Mouse (Mus musculus) stomach, postnatal 0 days (tissue): ENCODE measurements at regions not wholly inside any gene's neighbourhood (a gene's known extent, or its start where the extent isn't known, plus 50 kb on each side); places are given as distances from the start of the nearest gene placed in this dataset.

Experiments
- ATAC-seq: fragments of 200-750 bp; cut with Nextera tagmentation; 2 replicates; pipeline ENCODE4 v1.8.0; 2017; ENCODE audit not compliant: low FRiP score, low TSS enrichment
- DNase-seq: peaks from one replicate; pipeline ENCODE4 v3.0.0-alpha.2; 2016; ENCODE audit warnings: low spot score
- H3K27ac ChIP-seq: fragments of 300-500 bp; sonication (generic); replicated peaks from 2 replicates; pipeline ENCODE4 v1.5.1; 2014; ENCODE audit warnings: mild to moderate bottlenecking, control low read depth
- H3K27me3 ChIP-seq: fragments of 300-500 bp; sonication (generic); 2 replicates; pipeline ENCODE4 v1.6.1; 2014; ENCODE audit warnings: low read length; ENCODE audit not compliant: control insufficient read depth, insufficient read depth
- H3K36me3 ChIP-seq: fragments of 300-500 bp; sonication (generic); 2 replicates; pipeline ENCODE4 v1.6.1; 2014; ENCODE audit warnings: low read length, mixed read lengths; ENCODE audit not compliant: control insufficient read depth, insufficient read depth
- H3K4me1 ChIP-seq: fragments of 300-500 bp; sonication (generic); replicated peaks from 2 replicates; pipeline ENCODE4 v1.6.1; 2014; ENCODE audit warnings: antibody characterized with exemption; ENCODE audit not compliant: control insufficient read depth, insufficient read depth
- H3K4me2 ChIP-seq: fragments of 300-500 bp; sonication (generic); replicated peaks from 2 replicates; pipeline ENCODE4 v1.6.1; 2014; ENCODE audit warnings: low read depth, mild to moderate bottlenecking, control low read depth, moderate library complexity
- H3K4me3 ChIP-seq: fragments of 300-500 bp; sonication (generic); 2 replicates; pipeline ENCODE4 v1.5.1; 2014; ENCODE audit warnings: low read depth, low read length, control low read depth
- H3K9ac ChIP-seq: fragments of 300-500 bp; sonication (generic); 2 replicates; pipeline ENCODE4 v1.6.1; 2014; ENCODE audit warnings: mild to moderate bottlenecking, low read length, control low read depth, mixed read lengths
- H3K9me3 ChIP-seq: fragments of 300-500 bp; sonication (generic); 2 replicates; pipeline ENCODE4 v1.6.1; 2016; ENCODE audit warnings: low read length; ENCODE audit not compliant: control insufficient read depth
- CTCF ChIP-seq: IDR thresholded peaks from 2 replicates; pipeline ENCODE4 v1.5.1; 2016; ENCODE audit warnings: antibody characterized with exemption, low read depth, mild to moderate bottlenecking, moderate library complexity
- EP300 ChIP-seq: optimal IDR thresholded peaks from 2 replicates; pipeline ENCODE3; 2016; ENCODE audit warnings: antibody characterized with exemption
- WGBS: fragments of 180-500 bp; shearing (Covaris S2); extraction: QIAGEN DNeasy Blood & Tissue Kit; methylation state at CpG from one replicate; pipeline ENCODE4 v1.1.7; 2014; 5-methylcytosine and 5-hydroxymethylcytosine counted together

- Histone ChIP-seq H3K4me1 (no peaks in the 10 kb centered on the region), H3K27me3 (no peaks in the 10 kb centered on the region), H3K27ac (no peak overlapping the region), H3K36me3 (no peaks in the 10 kb centered on the region), H3K9me3 (no peaks in the 10 kb centered on the region), H3K9ac (no peak overlapping the region), H3K4me3 (no peak overlapping the region), H3K4me2 (no peak overlapping the region)
- ATAC-seq (no peak), DNase-seq (no peak)
- TF ChIP-seq CTCF (peak; percentile 50), EP300 (no peak)
- WGBS = 83% methylated on average over 3 of the region's 3 CpGs
Observed at GRCm38 (mm10) chr7:40687005-40687404, 211.1 kb upstream of the Vstm2b start.

- Histone ChIP-seq H3K27me3 (no peaks in the 10 kb centered on the region), H3K27ac (no peak overlapping the region), H3K4me3 (no peak overlapping the region), H3K36me3 (no peaks in the 10 kb centered on the region), H3K9ac (no peak overlapping the region), H3K4me2 (no peak overlapping the region), H3K4me1 (no peaks in the 10 kb centered on the region), H3K9me3 (no peaks in the 10 kb centered on the region)
- no peak for TF ChIP-seq EP300
- no peak for TF ChIP-seq CTCF
- ATAC-seq (no peak), DNase-seq (no peak)
- 57% methylated on average over 4 of the region's 4 CpGs for WGBS
Observed at GRCm38 (mm10) chr7:40688546-40688945, 209.6 kb upstream of the Vstm2b start.

GRCm38 (mm10) chr7:40693755-40694154 is 204.4 kb upstream of the Vstm2b start:
- Histone ChIP-seq H3K4me1 (no peaks in the 10 kb centered on the region), H3K9ac (no peak overlapping the region), H3K4me2 (no peak overlapping the region), H3K27ac (no peak overlapping the region), H3K36me3 (no peaks in the 10 kb centered on the region), H3K9me3 (no peaks in the 10 kb centered on the region), H3K4me3 (no peak overlapping the region), H3K27me3 (no peaks in the 10 kb centered on the region)
- no peak for DNase-seq
- TF ChIP-seq CTCF = no peak
- no peak for TF ChIP-seq EP300
- 44% methylated on average over 5 of the region's 5 CpGs for WGBS
- no peak for ATAC-seq

- no peak for ATAC-seq
- H3K27ac ChIP-seq = no peak overlapping the region
- no peak for TF ChIP-seq EP300
- no peaks in the 10 kb centered on the region for H3K27me3 ChIP-seq
- no peaks in the 10 kb centered on the region for H3K9me3 ChIP-seq
- H3K36me3 ChIP-seq = no peaks in the 10 kb centered on the region
- no peaks in the 10 kb centered on the region for H3K4me1 ChIP-seq
- no peak overlapping the region for H3K4me2 ChIP-seq
- no peak overlapping the region for H3K9ac ChIP-seq
- DNase-seq = no peak
- H3K4me3 ChIP-seq = no peak overlapping the region
- WGBS = 76% methylated on average over 8 of the region's 8 CpGs
Observed at GRCm38 (mm10) chr7:40697551-40697950, 200.6 kb upstream of the Vstm2b start.

GRCm38 (mm10) chr7:40698309-40698708 is 199.8 kb upstream of the Vstm2b start:
- H3K4me1 ChIP-seq = no peaks in the 10 kb centered on the region
- 53% methylated on average over 3 of the region's 3 CpGs for WGBS
- DNase-seq = no peak
- no peak overlapping the region for H3K4me2 ChIP-seq
- H3K4me3 ChIP-seq = no peak overlapping the region
- no peaks in the 10 kb centered on the region for H3K27me3 ChIP-seq
- no peak overlapping the region for H3K9ac ChIP-seq
- no peak overlapping the region for H3K27ac ChIP-seq
- no peaks in the 10 kb centered on the region for H3K9me3 ChIP-seq
- no peaks in the 10 kb centered on the region for H3K36me3 ChIP-seq
- ATAC-seq = no peak
- TF ChIP-seq CTCF (no peak), EP300 (no peak)

GRCm38 (mm10) chr7:40699633-40700032 is 198.5 kb upstream of the Vstm2b start:
- DNase-seq = no peak
- Histone ChIP-seq H3K4me1 (no peaks in the 10 kb centered on the region), H3K27me3 (no peaks in the 10 kb centered on the region), H3K4me3 (no peak overlapping the region), H3K27ac (no peak overlapping the region), H3K9ac (no peak overlapping the region), H3K9me3 (no peaks in the 10 kb centered on the region), H3K4me2 (no peak overlapping the region), H3K36me3 (no peaks in the 10 kb centered on the region)
- TF ChIP-seq EP300 = no peak
- TF ChIP-seq CTCF = no peak
- no peak for ATAC-seq
- 68% methylated on average over 1 of the region's 1 CpGs for WGBS
